In genomic region chr16:49646479-49646878, GRCm38 (mm10) we compare ENCODE assay signal across 22 mouse cellular contexts. TPM values are rescaled to one million over a fixed set of nuclear protein-coding genes. Genes with fewer than 3 reads are reported as not detected.
DNase-seq lines count a peak whose midpoint lies in the region; TF ChIP-seq lines count a peak whose summit lies in the region.
"Had no signal": no experiment of that assay in that cellular context is flagged by ENCODE, and none has a peak within 500 bp of the region (broad histone marks: within the 10 kb centered on the region; RNA-seq: fewer than 3 reads in every experiment).

No protein-coding gene starts in this region.

- TF ChIP-seq CTCF in heart, adult 2 months (IDR thresholded peaks at IDR 0.05), result 0 out of 2 replicates have a peak, but pooled peaks have one; percentile 12
- peak in 1 of 2 experiments; percentile 54; a peak in 2 of 4 replicates for TF ChIP-seq CTCF in CH12.LX (conservative IDR thresholded peaks at IDR 0.05 in 1 of 2, IDR thresholded peaks at IDR 0.05 in 1 of 2; ENCODE audit: low read depth in 2 of 2, low read length in 2 of 2)

- H3K36me3 ChIP-seq in heart, adult 2 months (ENCODE audit: control insufficient read depth, insufficient read depth, low read length), result no peaks in the 10 kb centered on the region
- no peaks in the 10 kb centered on the region for H3K36me3 ChIP-seq in CH12.LX (replicated peaks in 1 of 2; ENCODE audit: control insufficient read depth in 1 of 2, insufficient read depth in 1 of 2, low read length in 1 of 2)
- no peaks in the 10 kb centered on the region for H3K36me3 ChIP-seq in splenic B cell, adult 2 months (ENCODE audit: control insufficient read depth, insufficient read depth, low read length, poor library complexity, severe bottlenecking)
- H3K36me3 ChIP-seq: forebrain, embryonic 10.5 days; heart, embryonic 12.5 days; heart, embryonic 15.5 days; hindbrain, embryonic 10.5 days; hindbrain, embryonic 13.5 days had no signal

- no peak overlapping the region for H3K9ac ChIP-seq in heart, adult 2 months (ENCODE audit: low read depth, low read length)
- H3K9ac ChIP-seq in CH12.LX (ENCODE audit: insufficient read depth, low read depth), result no peak overlapping the region
- H3K9ac ChIP-seq: forebrain, embryonic 13.5 days; heart, embryonic 12.5 days; heart, embryonic 15.5 days; hindbrain, embryonic 13.5 days had no signal

- no peaks in the 10 kb centered on the region for H3K9me3 ChIP-seq in CH12.LX (replicated peaks; ENCODE audit: low read length)
- H3K9me3 ChIP-seq: forebrain, embryonic 10.5 days; forebrain, embryonic 13.5 days; heart, embryonic 12.5 days; heart, embryonic 15.5 days; hindbrain, embryonic 10.5 days; hindbrain, embryonic 13.5 days had no signal

- in situ Hi-C loops in CH12.LX (cut with MboI; ENCODE audit: low pct_ligation_motif_present, low pct_unique_long_range_greater_than_20kb, low sequenced_read_pairs), result loop anchor here (10.0 kb wide), 1 partner anchor 52 kb away; no protein-coding TSS in a partner anchor

- TF ChIP-seq EP300 in heart, adult 2 months (IDR thresholded peaks at IDR 0.05; ENCODE audit: insufficient read depth, low read depth, low read length), result no peak
- TF ChIP-seq EP300 in CH12.LX (IDR thresholded peaks at IDR 0.05; ENCODE audit: low read length), result no peak

- no peaks in the 10 kb centered on the region for H3K4me1 ChIP-seq in heart, adult 2 months (ENCODE audit: control insufficient read depth, insufficient read depth, low read length)
- H3K4me1 ChIP-seq in CH12.LX (ENCODE audit: control insufficient read depth in 1 of 2, insufficient read depth in 2 of 2), result no peaks in the 10 kb centered on the region
- H3K4me1 ChIP-seq: forebrain, embryonic 10.5 days; forebrain, embryonic 13.5 days; heart, embryonic 12.5 days; heart, embryonic 15.5 days; hindbrain, embryonic 10.5 days; hindbrain, embryonic 13.5 days had no signal

- no peak for TF ChIP-seq POLR2A in heart, adult 2 months (IDR thresholded peaks at IDR 0.05; ENCODE audit: insufficient read depth, low read depth, low read length)
- TF ChIP-seq POLR2A in CH12.LX (IDR thresholded peaks at IDR 0.05; ENCODE audit: low read depth, low read length), result no peak

- H3K4me3 ChIP-seq in heart, adult 2 months, result no peak overlapping the region
- no peak overlapping the region for H3K4me3 ChIP-seq in CH12.LX (replicated peaks in 1 of 3; ENCODE audit: low read depth in 2 of 3, low read length in 2 of 3, poor library complexity in 1 of 3)
- H3K4me3 ChIP-seq: forebrain, embryonic 10.5 days; forebrain, embryonic 13.5 days; heart, embryonic 12.5 days; heart, embryonic 15.5 days; hindbrain, embryonic 10.5 days; hindbrain, embryonic 13.5 days had no signal

- peak; percentile 72 for TF ChIP-seq RAD21 in CH12.LX (IDR thresholded peaks at IDR 0.05; ENCODE audit: low read depth, low read length)

- no peak overlapping the region for H3K4me2 ChIP-seq in CH12.LX (ENCODE audit: insufficient read depth, low read depth, poor library complexity, severe bottlenecking)
- H3K4me2 ChIP-seq: forebrain, embryonic 13.5 days; heart, embryonic 12.5 days; heart, embryonic 15.5 days; hindbrain, embryonic 13.5 days had no signal

- dilution Hi-C loops in CH12.LX (cut with MboI; ENCODE audit: extremely low pct_ligation_motif_present, extremely low pct_unique_long_range_greater_than_20kb, low sequenced_read_pairs), result no loop called here

- H3K79me2 ChIP-seq in heart, adult 2 months (replicated peaks; ENCODE audit: control insufficient read depth, insufficient read depth, low read length), result no peaks in the 10 kb centered on the region
- H3K79me2 ChIP-seq in CH12.LX (replicated peaks; ENCODE audit: control insufficient read depth, extremely low read depth, insufficient read depth, poor library complexity, severe bottlenecking), result no peaks in the 10 kb centered on the region

- H3K27me3 ChIP-seq in heart, adult 2 months (ENCODE audit: control insufficient read depth, insufficient read depth, low read length), result no peaks in the 10 kb centered on the region
- H3K27me3 ChIP-seq in CH12.LX (replicated peaks), result no peaks in the 10 kb centered on the region
- no peaks in the 10 kb centered on the region for H3K27me3 ChIP-seq in splenic B cell, adult 2 months (ENCODE audit: control insufficient read depth, insufficient read depth, low read length, poor library complexity, severe bottlenecking)
- H3K27me3 ChIP-seq: forebrain, embryonic 13.5 days; heart, embryonic 12.5 days; heart, embryonic 15.5 days; hindbrain, embryonic 13.5 days had no signal

- DNase-seq in heart, adult 2 months, result no peak
- no peak for DNase-seq in heart, adult 18-20 months
- DNase-seq in 416B (ENCODE audit: low read depth), result peak; percentile 10
- no peak for DNase-seq in CH12.LX (ENCODE audit: extremely low read depth)
- DNase-seq in splenic B cell, adult 2 months (ENCODE audit: low read depth, low spot score), result peak; percentile 24
- no peak for DNase-seq in kidney, adult 18-20 months
- no peak for DNase-seq in testis, postnatal 10 days (ENCODE audit: low spot score)
- DNase-seq: adrenal gland, postnatal 10 days; adrenal gland, postnatal 36 days; cerebellum, adult 18-20 months; cerebellum, adult 9-10 months; cerebellum, postnatal 14 days; gastrocnemius, postnatal 10 days; gastrocnemius, postnatal 36 days; heart, postnatal 10 days; heart, postnatal 36 days had no signal

- no peak overlapping the region for H3K27ac ChIP-seq in heart, adult 2 months
- H3K27ac ChIP-seq in CH12.LX (ENCODE audit: insufficient read depth, low read depth), result no peak overlapping the region
- H3K27ac ChIP-seq: forebrain, embryonic 10.5 days; forebrain, embryonic 13.5 days; heart, embryonic 15.5 days; hindbrain, embryonic 10.5 days; hindbrain, embryonic 13.5 days had no signal

- intact Hi-C loops in heart, adult 2 months (cut with DNase I), result no loop called here

TF ChIP-seq in CH12.LX, 34 proteins besides CTCF, POLR2A, EP300 and RAD21:
- TF ChIP-seq UBTF (IDR thresholded peaks at IDR 0.05; ENCODE audit: low read depth, low read length) (no peak), SMC3 (IDR thresholded peaks at IDR 0.05; ENCODE audit: low read depth, low read length) (peak; percentile 43), MXI1 (IDR thresholded peaks at IDR 0.05; ENCODE audit: low read depth, low read length) (no peak), ZMIZ1 (IDR thresholded peaks at IDR 0.05; ENCODE audit: low read depth, low read length) (no peak)

RNA-seq across cellular contexts. Expression of gene Ift57, which starts 52.6 kb away (rescaled TPM):
- 10 to 100 TPM; 13.4 to 13.7 TPM for total RNA-seq in heart, adult 2 months (2021)
- polyA plus RNA-seq in heart, adult 2 months (2012; rRNA removed), result 2.9 and 5.9 TPM in 2 replicates
- 10 to 100 TPM; 13.5 to 14.2 TPM for total RNA-seq in heart, adult 18-20 months (2021)
- 12.5 and 13.3 TPM in 2 replicates for total RNA-seq in CH12.LX (2012; rRNA removed)
- total RNA-seq in CH12.LX (2014; rRNA removed), result 21.3 and 24.8 TPM in 2 replicates
- 28.8 and 34.4 TPM in 2 replicates for polyA plus RNA-seq in CH12.LX (2012; ENCODE audit: insufficient read length, low read depth)

Comparison
In these comparisons a context has a peak if more than half of its experiments do, and no peak if none do; other contexts are left out.
1. DNase-seq: peak in 416B (single experiment) and splenic B cell, adult 2 months (single experiment); none in heart, adult 2 months (0 of 2), heart, adult 18-20 months (0 of 2), CH12.LX (single experiment), kidney, adult 18-20 months (single experiment) and testis, postnatal 10 days (single experiment).